Mouse (Mus musculus) liver, postnatal 0 days (tissue): ENCODE results near the gene Pdcd1lg2.

ENCODE experiments used
- CTCF ChIP-seq: sonication (generic); IDR thresholded peaks from 2 replicates; pipeline ENCODE4 v1.5.1; 2016; ENCODE audit warnings: antibody characterized with exemption, low read depth
- EP300 ChIP-seq: IDR thresholded peaks from 2 replicates; pipeline ENCODE4 v1.6.1; 2016; ENCODE audit warnings: antibody characterized with exemption, low read depth, mild to moderate bottlenecking

DNA sequence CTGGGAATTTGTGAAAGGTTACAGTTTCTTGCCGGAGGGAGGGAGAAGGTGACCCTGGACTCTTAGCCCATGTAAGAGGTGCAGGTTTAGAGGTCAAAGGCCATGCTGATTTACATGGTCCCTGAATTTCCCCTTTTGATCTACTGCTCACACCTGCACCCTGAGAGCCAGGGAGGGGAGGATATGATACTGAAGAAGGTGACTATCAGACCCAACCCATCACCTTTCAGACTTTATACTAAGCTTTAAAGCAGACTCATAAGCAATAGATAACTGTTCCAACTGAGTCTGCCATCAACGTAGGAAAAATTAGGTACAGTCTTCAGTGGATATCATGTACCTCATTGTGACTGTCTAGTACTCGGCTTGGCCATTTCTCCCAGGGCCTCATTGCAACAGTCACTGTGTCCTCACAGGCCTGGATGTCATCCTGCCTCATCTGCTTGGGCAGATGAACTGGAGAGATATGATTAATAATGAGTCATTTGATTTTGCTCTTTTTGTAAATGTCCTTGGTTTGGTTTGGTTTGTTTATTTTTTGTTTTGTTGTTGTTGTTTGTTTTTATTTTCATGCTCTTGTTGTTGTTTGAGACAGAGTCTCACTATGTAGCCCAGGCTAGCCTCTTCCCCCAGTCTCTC lies 41.9 kb upstream of the Pdcd1lg2 start:
- TF ChIP-seq CTCF (no peak), EP300 (no peak)
